Mouse (Mus musculus) heart, postnatal 14 days (tissue): ENCODE data around the gene Myl6b. TPM values are rescaled to one million over a fixed set of nuclear protein-coding genes. Genes with fewer than 3 reads are reported as not detected.

ENCODE experiments used
- DNase-seq, 2 experiments: peaks; one replicate each; pipeline ENCODE4 v3.0.0; 2021 to 2022
- intact Hi-C: fragments of 180-260 bp; cut with DNase I; formaldehyde crosslinking; loops from one replicate; pipeline ENCODE4 v1.15.1; 2025
- microRNA-seq, 2 experiments: library from miRNA; unstranded; fragments of <30 nt; microRNA quantifications; one replicate each; pipeline ENCODE4 v1.2.0; 2021 to 2022
- total RNA-seq, 2 experiments: library from RNA; stranded (reverse); gene quantifications; 2 replicates each; pipeline ENCODE4 v1.2.3; 2021

Myl6b gene
- total RNA-seq, 2 experiments from 2014 or later: 3.3 to 4.3 TPM

- peak; percentile 91 to 94 for DNase-seq
- intact Hi-C loops: loop anchor here (1.0 to 2.0 kb wide), 3 partner anchors 77 to 90 kb away; partner anchors contain the start of gene Ankrd52
Observed at GRCm38 (mm10) chr10:128458719-128459408, 39.6 kb downstream of the Myl6b start, which contains the start of gene Smarcc2. Gene Smarcc2 (plus strand): TSS chr10:128459248.

- intact Hi-C loops: loop anchor here (1.0 to 2.0 kb wide), 3 partner anchors 78 to 89 kb away; partner anchors contain the start of gene Ankrd52
- peak; percentile 94 to 97 for DNase-seq
Observed at GRCm38 (mm10) chr10:128458348-128458718, 40.2 kb downstream of the Myl6b start.

DNA sequence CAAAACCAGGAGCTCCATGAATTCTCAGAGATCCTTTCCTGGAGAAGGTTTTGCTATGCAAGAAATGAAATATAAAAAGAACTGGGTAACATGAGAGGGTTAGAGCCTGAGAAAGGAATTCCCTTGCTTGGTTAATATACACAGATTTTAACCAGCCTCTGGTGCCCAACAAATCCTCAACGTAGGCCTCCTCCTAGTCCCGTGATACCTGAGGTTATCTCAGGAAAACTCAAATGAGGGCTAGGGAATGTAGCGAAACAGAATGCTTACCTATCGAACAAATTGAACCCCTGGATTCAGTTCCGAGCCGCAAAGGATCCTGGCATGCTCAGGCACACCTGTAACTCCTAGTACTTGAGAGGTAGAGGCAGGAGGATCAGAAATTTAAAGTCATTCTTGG lies 40.8 kb downstream of the Myl6b start:
- intact Hi-C loops: loop anchor here (1.0 to 2.0 kb wide), 3 partner anchors 79 to 88 kb away; partner anchors contain the start of gene Ankrd52
- no peak for DNase-seq

GRCm38 (mm10) chr10:128455280-128455679 lies 43.2 kb downstream of the Myl6b start:
- DNase-seq: peak; percentile 61 to 83
- intact Hi-C loops: loop anchor here (1.0 kb wide), 1 partner anchor 44 kb away; the partner anchor contains the start of genes Nabp2 and Rnf41

GRCm38 (mm10) chr10:128454471-128454870 lies 44.0 kb downstream of the Myl6b start:
- intact Hi-C loops: loop anchor here (1.0 kb wide), 1 partner anchor 119 kb away; no protein-coding TSS in a partner anchor
- no peak for DNase-seq

- intact Hi-C loops: no loop called here
- no peak for DNase-seq
Observed at GRCm38 (mm10) chr10:128451014-128451413, 47.5 kb downstream of the Myl6b start.

DNA sequence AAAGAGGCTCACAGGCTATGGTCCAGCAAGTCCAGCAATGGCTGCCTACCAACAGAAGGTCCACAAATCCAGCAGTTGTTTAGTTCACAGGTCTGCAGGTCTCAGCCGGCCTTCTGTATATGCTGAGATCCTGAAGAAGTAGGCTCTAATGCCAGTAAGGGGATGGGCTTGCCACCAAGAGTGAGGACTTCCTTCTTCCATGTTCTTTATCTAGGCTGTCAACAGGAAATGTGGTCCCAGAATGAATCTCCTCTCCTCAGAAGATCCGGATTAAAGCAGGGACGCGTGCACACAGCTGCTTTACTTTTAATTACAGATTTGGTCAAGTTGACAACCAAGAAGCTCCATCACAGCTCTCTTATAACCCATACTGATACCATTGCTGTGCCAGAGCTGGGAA lies 53.1 kb downstream of the Myl6b start:
- intact Hi-C loops: no loop called here
- DNase-seq: no peak

GRCm38 (mm10) chr10:128444354-128444753 lies 54.1 kb downstream of the Myl6b start:
- intact Hi-C loops: loop anchor here (5.0 kb wide), 1 partner anchor 37 kb away; no protein-coding TSS in a partner anchor
- no peak for DNase-seq

Small RNAs within 50 kb of the gene (microRNA-seq; reads per million reads assigned to microRNA genes)
- gene Mir6916 (0 reads per million in 2 experiments), gene Mir8105 (2.2 to 2.4 reads per million in 2 experiments)

Other genes with a start within 250 kb of the Myl6b start
- under 1 TPM in 1 of 2 experiments, not detected in 1; 0.19 TPM for gene Apon, start 244.6 kb downstream of the Myl6b start, total RNA-seq
- gene Apof, start 230.0 kb downstream of the Myl6b start, total RNA-seq: not detected
- 10 to 100 TPM; 10.5 to 11.2 TPM for gene Stat2, start 228.1 kb downstream of the Myl6b start, total RNA-seq
- gene Il23a, start 199.9 kb downstream of the Myl6b start, total RNA-seq: under 1 TPM; 0.22 to 0.26 TPM
- gene Pan2, start 195.3 kb downstream of the Myl6b start, total RNA-seq: 10 to 100 TPM; 13.2 to 13.7 TPM
- 10 to 100 TPM; 58.1 to 66.7 TPM for gene Cnpy2, start 176.2 kb downstream of the Myl6b start, total RNA-seq
- 1,000 to 10,000 TPM; 1,195 to 1,221 TPM for gene Cs, start 161.0 kb downstream of the Myl6b start, total RNA-seq
- 100 to 1,000 TPM; 208 to 209 TPM for gene Coq10a, start 129.7 kb downstream of the Myl6b start, total RNA-seq
- gene Ankrd52, start 121.6 kb downstream of the Myl6b start, total RNA-seq: 10 to 100 TPM; 46.5 to 47.5 TPM
- gene Slc39a5, start 97.5 kb downstream of the Myl6b start, total RNA-seq: not detected
- gene Nabp2, start 87.2 kb downstream of the Myl6b start, total RNA-seq: 10 to 100 TPM; 43.6 to 45.6 TPM
- gene Rnf41, start 87.0 kb downstream of the Myl6b start, total RNA-seq: 10 to 100 TPM; 19.7 to 19.8 TPM
- gene Smarcc2, start 39.4 kb downstream of the Myl6b start, total RNA-seq: 10 to 100 TPM; 76.6 to 80.5 TPM
- gene Myl6, start 4.5 kb downstream of the Myl6b start, total RNA-seq: 100 to 1,000 TPM; 357 to 392 TPM
- gene Esyt1, start 27.2 kb upstream of the Myl6b start, total RNA-seq: 10 to 100 TPM; 22.3 to 23.6 TPM
- 1 to 10 TPM; 7.0 to 8.4 TPM for gene Zc3h10, start 49.1 kb upstream of the Myl6b start, total RNA-seq
- gene Rpl41, start 50.6 kb upstream of the Myl6b start, total RNA-seq: 1,000 to 10,000 TPM; 1,645 to 1,937 TPM
- gene Pa2g4, start 67.3 kb upstream of the Myl6b start, total RNA-seq: 10 to 100 TPM; 48.4 to 51.6 TPM
- gene Erbb3, start 91.0 kb upstream of the Myl6b start, total RNA-seq: 1 to 10 TPM; 6.8 to 7.8 TPM
- gene Rps26, start 128.1 kb upstream of the Myl6b start, total RNA-seq: 100 to 1,000 TPM; 264 to 297 TPM
- 1 to 10 TPM; 1.3 to 1.5 TPM for gene Ikzf4, start 147.3 kb upstream of the Myl6b start, total RNA-seq
- gene Suox, start 175.4 kb upstream of the Myl6b start, total RNA-seq: 10 to 100 TPM; 17.3 to 17.4 TPM
- 10 to 100 TPM; 66.5 to 71.8 TPM for gene Rab5b, start 197.6 kb upstream of the Myl6b start, total RNA-seq
- under 1 TPM; 0.66 to 0.93 TPM for gene Pmel, start 205.5 kb upstream of the Myl6b start, total RNA-seq
- 10 to 100 TPM; 18.9 to 19.9 TPM for gene Cdk2, start 206.3 kb upstream of the Myl6b start, total RNA-seq
- 10 to 100 TPM; 12.4 to 15.7 TPM for gene Dgka, start 246.2 kb upstream of the Myl6b start, total RNA-seq
- gene Pym1, start 249.2 kb upstream of the Myl6b start, total RNA-seq: 1 to 10 TPM; 8.5 to 9.0 TPM